Mouse (Mus musculus) frontal cortex, adult (tissue): Measurements from ENCODE around the gene Ube2h.

Experiments
- ATAC-seq: cut with Nextera tagmentation; 2 replicates; pipeline ENCODE4 v1.9.2; 2017; ENCODE audit warnings: mild to moderate bottlenecking, moderate library complexity, mixed read lengths; ENCODE audit not compliant: low TSS enrichment

The Ube2h gene

DNA sequence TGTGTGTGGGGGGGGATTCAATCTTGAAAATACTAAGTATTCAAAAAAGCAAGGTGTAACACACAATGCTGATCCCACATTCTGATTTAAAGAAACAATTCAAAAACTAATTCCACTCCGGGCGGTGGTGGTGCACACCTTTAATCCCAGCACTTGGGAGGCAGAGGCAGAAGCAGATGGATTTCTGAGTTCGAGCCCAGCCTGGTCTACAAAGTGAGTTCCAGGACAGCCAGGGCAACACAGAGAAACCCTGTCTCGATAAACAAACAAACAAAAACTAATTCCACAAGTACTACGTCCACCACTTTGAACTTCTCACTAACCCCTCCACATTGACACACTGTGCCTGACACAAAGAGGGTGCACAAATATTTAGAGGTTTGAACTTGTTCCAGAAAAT lies 4.7 kb downstream of the Ube2h start:
- ATAC-seq, result no peak

DNA sequence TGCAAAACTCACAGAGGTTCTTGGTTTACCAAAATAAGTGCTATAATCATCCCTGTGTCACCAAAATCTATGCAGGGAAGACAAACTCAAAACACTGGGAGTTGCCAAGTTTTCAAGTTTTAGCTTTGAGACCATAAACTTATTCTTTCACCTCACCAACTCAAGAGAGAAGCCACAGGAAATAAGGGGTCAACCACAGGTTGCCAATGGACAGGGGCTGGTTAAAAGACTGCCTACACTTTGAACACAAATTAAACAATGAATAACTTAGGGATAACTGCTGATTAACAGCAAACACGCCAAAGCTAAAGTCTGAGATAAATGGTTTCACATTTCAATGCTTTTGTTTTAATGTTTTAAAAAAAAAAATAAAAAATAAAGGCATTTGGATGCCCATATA lies 5.2 kb downstream of the Ube2h start:
- no peak for ATAC-seq

- no peak for ATAC-seq
Observed at GRCm38 (mm10) chr6:30292579-30292978, 11.8 kb downstream of the Ube2h start.

DNA sequence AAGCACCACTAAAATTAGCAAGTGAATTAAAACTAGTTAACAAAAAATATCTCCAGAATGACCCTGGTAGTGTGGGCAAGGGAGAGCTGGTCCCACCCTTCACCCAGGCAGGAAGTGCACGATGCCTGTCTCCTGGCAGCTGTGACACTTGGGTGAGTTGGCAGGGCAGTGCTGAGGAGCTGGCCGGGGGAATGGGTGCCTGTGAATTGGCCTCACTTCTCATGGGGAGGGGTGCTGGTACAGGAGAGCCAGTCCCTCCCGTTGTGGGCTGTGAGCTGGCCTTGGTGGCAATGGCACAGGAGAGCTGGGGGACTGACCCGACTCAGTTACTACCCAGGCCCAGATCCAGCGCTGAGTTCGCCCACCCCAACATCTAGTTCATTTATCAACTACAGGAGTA lies 16.4 kb downstream of the Ube2h start:
- no peak for ATAC-seq

DNA sequence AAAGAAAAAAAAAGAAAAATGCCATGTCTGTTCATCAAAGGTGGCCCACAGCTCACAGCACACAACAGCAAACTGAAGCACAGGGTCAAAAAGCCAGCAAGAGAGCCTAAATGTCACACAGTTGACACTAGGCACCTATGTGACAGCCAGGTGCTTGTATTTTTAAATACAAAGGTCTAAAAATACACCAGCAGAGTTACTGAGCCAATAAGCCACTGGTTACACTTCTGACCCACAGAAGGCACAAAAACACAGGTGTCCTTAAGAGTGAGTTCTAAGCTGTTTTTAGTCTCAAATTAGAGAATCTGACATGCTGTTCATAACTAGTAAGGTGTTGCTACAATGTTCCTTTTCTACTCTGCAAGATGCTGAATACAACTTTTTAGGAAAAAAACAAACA lies 17.7 kb downstream of the Ube2h start:
- no peak for ATAC-seq

DNA sequence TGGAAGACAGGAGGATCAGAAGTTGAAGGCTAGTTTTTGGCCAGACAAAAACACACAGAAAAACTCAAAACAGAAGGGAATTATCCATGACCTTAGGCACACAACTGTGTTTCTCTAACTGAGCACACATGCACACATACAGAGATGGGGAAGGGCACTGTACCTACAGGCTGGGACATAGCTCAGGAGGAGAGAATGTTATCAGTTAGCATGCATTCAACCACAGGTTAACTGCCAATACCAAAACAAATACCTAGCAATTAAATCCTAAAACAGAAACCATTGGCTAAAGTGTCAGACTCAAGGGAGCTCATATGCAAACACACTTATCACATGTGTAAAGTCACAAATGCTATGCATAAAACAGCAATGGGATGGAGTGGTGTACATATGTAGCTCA lies 20.2 kb downstream of the Ube2h start:
- no peak for ATAC-seq

GRCm38 (mm10) chr6:30282361-30282760 lies 22.0 kb downstream of the Ube2h start:
- ATAC-seq, result no peak

DNA sequence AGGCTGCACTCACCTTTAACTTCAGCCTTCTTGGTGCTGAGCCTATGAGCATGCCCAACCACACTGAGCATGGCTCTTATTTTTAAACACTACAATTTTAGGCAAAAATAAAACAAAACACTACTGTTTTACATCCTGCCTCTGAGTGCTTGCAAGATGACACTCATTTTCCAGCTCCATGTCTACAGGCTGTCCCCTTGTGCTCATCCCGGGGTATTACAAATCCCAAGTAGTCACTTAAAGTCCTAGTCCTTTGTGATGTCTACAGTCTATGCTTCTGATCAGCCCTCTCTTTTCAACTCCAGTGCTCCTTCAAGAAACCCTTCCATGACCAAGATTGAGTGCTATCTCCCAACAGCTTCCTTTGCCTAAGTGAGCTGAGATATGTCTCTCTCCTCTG lies 26.0 kb downstream of the Ube2h start:
- peak; percentile 86 for ATAC-seq

GRCm38 (mm10) chr6:30276882-30277281 lies 27.5 kb downstream of the Ube2h start:
- ATAC-seq, result no peak

DNA sequence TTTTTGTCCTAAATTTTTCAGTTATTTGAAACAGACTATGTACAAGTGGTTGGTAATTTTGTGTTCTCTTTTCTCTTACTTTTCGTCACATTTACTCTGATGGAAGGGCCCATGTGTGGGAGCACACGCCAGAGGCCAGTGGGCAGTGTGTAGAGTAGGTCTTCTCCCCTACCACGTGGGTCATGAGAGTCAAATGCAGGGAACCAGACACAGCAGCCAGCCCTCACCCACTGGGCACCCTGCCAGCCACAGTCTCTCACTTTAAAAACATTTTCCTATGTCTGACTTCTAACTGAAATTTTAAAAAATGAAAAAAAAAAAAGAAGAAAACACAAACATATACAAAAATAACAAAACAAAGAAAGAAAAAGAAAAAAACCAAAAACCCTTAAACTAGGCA lies 28.0 kb downstream of the Ube2h start:
- no peak for ATAC-seq

DNA sequence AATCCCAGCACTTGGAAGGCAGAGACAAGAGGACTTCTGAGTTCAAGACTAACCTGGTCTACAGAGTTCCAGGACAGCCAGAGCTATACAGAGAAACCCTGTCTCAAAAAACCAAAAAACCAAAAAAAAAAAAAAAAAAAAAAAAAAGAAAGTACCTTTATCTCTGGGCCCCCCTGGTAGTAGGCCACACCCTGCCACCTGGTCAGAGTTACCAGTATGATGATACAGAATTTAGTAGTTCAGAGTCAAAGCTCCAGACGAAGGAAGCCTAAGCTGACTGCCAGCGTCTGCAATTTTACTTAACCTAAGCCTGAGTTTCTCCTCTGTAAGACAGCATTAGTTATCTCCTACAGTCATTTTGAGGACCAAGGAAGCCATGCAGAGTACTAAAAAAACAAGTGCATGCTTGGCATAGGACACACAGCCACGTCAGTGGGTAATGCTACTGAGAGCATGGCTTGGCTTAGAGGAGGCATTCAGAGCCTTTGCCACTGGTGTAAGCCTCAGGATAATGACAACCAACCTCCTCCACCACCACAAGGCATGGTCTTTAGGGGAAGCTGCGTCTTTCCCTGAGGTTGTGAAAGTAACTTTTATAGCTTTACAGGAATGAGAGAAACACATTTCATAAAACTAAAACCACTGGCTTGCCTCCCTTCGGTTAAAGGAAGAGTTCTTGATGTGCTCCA lies 29.0 kb downstream of the Ube2h start:
- ATAC-seq, result no peak

DNA sequence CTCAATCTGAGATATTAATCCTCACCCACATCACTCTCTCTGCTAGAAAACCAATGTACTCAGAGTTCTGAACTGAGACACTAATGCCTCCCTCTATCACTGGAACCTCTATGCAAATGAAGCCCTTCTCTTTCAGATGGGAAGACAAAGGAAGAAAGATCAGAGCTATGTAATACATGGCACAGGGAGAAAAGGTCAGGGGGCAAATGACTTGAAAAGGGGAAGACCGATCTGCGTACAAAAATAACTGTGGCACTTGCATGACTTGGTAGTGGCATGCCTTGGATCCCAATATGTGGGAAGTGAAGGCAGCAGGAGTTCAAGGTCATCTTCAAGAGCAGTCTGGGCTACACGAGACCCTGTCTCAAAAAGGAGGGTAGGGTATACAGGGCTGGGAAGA lies 31.4 kb downstream of the Ube2h start:
- no peak for ATAC-seq

- ATAC-seq, result no peak
Observed at GRCm38 (mm10) chr6:30272338-30272905, 31.9 kb downstream of the Ube2h start.

DNA sequence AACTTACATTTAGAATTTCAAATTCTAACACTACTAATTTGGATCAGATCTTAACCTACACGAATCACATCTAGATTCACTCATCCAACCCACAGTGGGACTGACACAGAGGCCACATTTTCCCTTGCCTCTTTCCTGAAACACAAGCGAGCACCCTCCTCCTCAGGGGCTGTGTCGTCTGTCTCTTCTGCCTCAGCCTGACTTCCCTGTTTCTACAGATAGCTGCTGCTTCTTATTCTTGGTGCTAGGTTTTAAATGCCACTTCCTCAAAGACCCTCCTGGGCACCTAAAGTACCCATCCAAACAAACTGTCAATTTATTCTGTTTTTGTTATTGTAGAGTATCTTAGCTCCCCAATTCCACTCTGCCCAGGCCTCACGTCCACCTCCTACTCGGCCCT lies 34.5 kb downstream of the Ube2h start:
- ATAC-seq, result no peak

- no peak for ATAC-seq
Observed at GRCm38 (mm10) chr6:30267486-30267885, 36.9 kb downstream of the Ube2h start.

DNA sequence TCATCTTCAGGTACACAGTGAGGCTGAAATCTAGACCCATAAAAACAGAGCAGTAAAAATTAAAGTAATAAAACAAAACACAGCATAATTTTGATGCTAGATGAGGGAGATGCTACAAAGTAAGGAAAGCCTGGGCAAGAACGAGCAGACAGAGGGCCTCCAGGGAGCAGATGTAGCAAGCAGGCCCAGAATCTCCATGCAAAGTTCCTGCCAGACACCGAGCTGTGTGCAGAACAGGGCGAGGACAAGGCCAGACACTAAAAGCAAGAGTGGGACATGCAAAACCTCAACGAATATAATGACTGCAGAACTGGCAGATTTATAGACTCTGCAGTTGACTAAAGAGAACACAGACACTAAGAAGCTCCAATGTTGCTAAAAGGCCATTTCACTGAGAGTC lies 38.9 kb downstream of the Ube2h start:
- ATAC-seq, result no peak

DNA sequence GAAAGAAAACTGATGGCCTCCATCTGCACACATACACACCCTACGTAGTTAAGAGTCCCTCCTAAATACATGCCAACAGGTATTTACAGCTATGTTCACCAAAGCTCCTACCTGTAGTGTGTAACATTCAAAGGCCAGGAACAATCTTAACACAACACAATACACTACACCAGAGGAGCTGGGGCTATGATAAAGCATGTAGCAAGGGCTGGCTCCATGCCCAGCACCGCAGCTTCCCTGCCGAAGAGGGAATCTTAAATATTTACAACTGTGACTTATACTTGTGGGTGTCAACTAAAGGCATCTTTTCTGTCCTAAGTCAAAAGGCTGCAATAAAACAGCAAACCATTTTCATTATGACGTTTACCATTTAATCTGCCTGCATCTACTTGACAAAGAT lies 41.3 kb downstream of the Ube2h start:
- ATAC-seq, result no peak

DNA sequence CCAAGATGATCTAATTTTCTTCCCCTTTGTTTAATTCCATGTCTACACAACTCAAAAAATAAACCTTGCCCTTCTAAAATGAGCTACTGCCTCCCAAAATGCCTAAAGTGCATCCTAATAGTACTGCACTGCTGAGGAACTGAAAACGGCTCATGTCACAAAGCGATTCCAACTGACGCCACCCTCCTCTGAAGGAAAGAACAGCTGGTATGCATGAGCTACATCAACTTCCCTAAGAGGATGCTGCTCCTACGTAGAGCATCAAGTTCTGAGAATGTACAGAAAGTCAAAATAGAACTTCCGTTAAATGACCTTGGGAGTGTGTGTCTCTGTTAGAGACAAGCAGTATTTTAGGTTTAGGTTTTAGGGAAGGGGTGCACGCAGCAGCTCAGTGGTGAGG lies 45.1 kb downstream of the Ube2h start:
- ATAC-seq, result peak; percentile 68

- ATAC-seq, result no peak
Observed at GRCm38 (mm10) chr6:30257962-30258361, 46.4 kb downstream of the Ube2h start.

- ATAC-seq, result no peak
Observed at GRCm38 (mm10) chr6:30255846-30256245, 48.5 kb downstream of the Ube2h start.

DNA sequence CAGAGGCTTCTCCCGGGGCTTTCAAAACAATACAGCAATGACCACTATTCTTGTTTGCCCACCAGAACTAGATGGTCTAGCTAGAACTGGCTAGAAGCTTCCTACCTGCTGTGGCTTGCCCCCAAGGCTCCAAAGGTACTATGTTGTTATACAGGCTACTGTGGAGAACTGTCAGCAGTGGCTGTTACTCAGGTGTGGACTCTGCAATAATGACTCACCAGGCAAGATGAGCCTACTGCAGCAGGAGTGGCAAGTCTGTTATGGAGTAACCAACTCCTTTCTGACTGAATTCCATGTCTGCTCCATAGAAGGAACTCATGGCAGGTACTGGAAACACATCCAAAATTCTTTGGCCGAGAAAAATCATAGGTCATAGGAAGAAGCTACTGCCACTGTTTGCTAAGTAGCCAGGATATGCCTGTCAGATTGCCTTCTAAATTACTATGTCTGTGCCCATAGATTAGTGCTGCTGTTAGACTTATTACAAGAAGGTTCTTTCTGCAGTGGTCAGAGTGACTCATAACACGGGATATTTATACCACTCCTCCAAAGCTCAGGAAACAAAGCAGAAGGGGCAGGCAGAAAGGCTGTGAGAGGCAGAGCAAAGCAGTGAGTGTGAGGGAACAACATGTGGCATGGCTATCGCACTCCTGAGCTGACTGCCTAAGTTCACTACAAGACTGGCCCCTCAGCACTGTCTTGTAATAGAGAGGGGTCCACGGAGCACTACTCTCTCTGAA lies 51.9 kb downstream of the Ube2h start:
- peak; percentile 42; the same call in 1 of the 2 replicates for ATAC-seq

DNA sequence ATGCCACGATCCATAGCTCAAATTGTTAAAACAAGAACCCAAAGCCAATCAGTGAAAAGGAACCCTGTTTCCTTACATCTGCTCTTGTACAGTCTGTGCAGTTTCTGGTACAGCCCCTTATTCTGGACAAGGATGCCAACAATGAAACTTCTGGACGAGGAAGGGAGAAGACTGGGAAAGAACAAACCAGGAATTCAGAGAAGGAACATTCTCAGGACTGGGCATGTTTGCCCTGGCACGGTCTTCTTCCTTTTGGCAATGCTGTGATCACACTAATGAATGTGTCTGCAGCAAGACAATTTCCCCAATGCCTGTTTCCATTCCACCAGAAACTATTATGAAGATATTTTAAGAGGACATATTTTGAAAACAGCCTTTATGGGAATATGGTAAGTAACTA lies 55.6 kb downstream of the Ube2h start:
- no peak for ATAC-seq

GRCm38 (mm10) chr6:30245940-30246339 lies 58.4 kb downstream of the Ube2h start:
- no peak for ATAC-seq
